Mouse (Mus musculus): Measurements from ENCODE around the gene 4930438A08Rik. TPM values are rescaled to one million over a fixed set of nuclear protein-coding genes. Genes with fewer than 3 reads are reported as not detected.
"Not testable (repeated sequence)": the region's sequence is repeated elsewhere in the genome, so short reads cannot be mapped to it uniquely, and the experiment has no call there.

Gene 4930438A08Rik
- 0.11 TPM in 1 of 2 replicates, not detected in the other for polyA plus RNA-seq (2015; fragmentation: Nextera tagmentation; extraction: Ambion mirVana)

DNA sequence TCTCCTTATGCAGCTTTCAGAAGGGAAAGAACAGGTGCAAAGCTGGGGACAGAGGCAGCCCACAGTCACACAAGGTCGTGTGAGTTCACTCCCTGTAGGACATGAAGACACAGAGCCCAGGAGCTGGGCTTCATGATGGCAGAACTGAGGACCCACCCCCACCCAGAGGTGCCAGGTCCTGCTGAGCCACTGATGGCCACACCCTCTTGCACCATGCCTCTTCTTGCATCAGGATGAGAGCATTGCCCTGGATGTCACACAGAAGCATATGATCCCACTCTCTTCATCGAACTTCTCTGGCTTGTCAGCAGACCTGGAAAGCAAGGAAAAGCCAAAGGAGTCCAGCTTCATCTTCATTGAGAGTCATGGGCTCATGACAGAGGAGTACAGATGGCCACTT lies at the start of gene 4930438A08Rik:
Gene 4930438A08Rik, plus strand, starts transcription at position 228 of the 400 bp plus-strand sequence.
- no peaks in the 10 kb centered on the region for H3K4me1 ChIP-seq (ENCODE audit: control insufficient read depth, insufficient read depth, low read depth, low read length)
- H3K9me3 ChIP-seq (ENCODE audit: control insufficient read depth, low read length), result no peaks in the 10 kb centered on the region
- H3K4me2 ChIP-seq (ENCODE audit: low read length), result no peak within 1 kb of the TSS
- no peak within 1 kb of the TSS for H3K4me3 ChIP-seq (ENCODE audit: low read length)
- H3K9ac ChIP-seq (ENCODE audit: low read depth, low read length), result no peak within 1 kb of the TSS
- 67% methylated on average over 2 of the region's 2 CpGs for WGBS
- ATAC-seq, result no peak
- H3K36me3 ChIP-seq (ENCODE audit: control insufficient read depth, insufficient read depth, low read length), result no peaks in the 10 kb centered on the region
- no peak within 1 kb of the TSS for H3K27ac ChIP-seq (ENCODE audit: low read depth, low read length)
- H3K27me3 ChIP-seq (replicated peaks; ENCODE audit: control insufficient read depth, insufficient read depth, low read length), result no peaks in the 10 kb centered on the region

- not testable (repeated sequence) for H3K9ac ChIP-seq (ENCODE audit: low read depth, low read length); ATAC-seq; H3K27me3 ChIP-seq (replicated peaks; ENCODE audit: control insufficient read depth, insufficient read depth, low read length); H3K4me2 ChIP-seq (ENCODE audit: low read length); H3K36me3 ChIP-seq (ENCODE audit: control insufficient read depth, insufficient read depth, low read length); H3K9me3 ChIP-seq (ENCODE audit: control insufficient read depth, low read length); H3K27ac ChIP-seq (ENCODE audit: low read depth, low read length); H3K4me1 ChIP-seq (ENCODE audit: control insufficient read depth, insufficient read depth, low read depth, low read length); H3K4me3 ChIP-seq (ENCODE audit: low read length)
- 81% methylated on average over 2 of the region's 2 CpGs for WGBS
Observed at GRCm38 (mm10) chr11:58224872-58225271, 49.7 kb upstream of the 4930438A08Rik start.

DNA sequence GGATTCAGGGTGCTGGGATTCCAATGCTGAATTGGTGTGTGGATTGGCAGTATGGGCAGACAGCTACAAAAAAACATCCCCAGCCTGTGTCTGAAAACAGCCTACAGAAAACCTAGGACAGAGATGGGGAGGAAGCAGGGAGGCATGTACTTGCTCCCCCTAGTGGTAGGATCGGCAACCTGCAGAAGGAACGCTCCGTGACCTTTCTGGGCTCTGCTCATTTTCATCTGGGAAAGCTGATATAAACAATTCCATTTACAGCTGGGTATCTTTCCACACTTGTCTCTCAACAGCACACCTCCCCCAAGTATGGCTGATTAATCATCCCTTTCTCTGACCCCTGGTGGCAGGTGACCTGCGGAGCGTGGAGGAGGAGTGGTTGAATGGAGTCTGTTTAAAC lies 48.9 kb upstream of the 4930438A08Rik start:
- no peak overlapping the region for H3K4me3 ChIP-seq (ENCODE audit: low read length)
- 3% methylated on average over 5 of the region's 5 CpGs for WGBS
- H3K4me2 ChIP-seq (ENCODE audit: low read length), result no peak overlapping the region
- no peaks in the 10 kb centered on the region for H3K9me3 ChIP-seq (ENCODE audit: control insufficient read depth, low read length)
- no peaks in the 10 kb centered on the region for H3K27me3 ChIP-seq (replicated peaks; ENCODE audit: control insufficient read depth, insufficient read depth, low read length)
- H3K27ac ChIP-seq (ENCODE audit: low read depth, low read length), result no peak overlapping the region
- H3K36me3 ChIP-seq (ENCODE audit: control insufficient read depth, insufficient read depth, low read length), result no peaks in the 10 kb centered on the region
- H3K4me1 ChIP-seq (ENCODE audit: control insufficient read depth, insufficient read depth, low read depth, low read length), result no peaks in the 10 kb centered on the region
- ATAC-seq, result no peak
- no peak overlapping the region for H3K9ac ChIP-seq (ENCODE audit: low read depth, low read length)

GRCm38 (mm10) chr11:58226425-58226824 lies 48.2 kb upstream of the 4930438A08Rik start:
- Histone ChIP-seq H3K27ac (ENCODE audit: low read depth, low read length) (no peak overlapping the region), H3K4me1 (ENCODE audit: control insufficient read depth, insufficient read depth, low read depth, low read length) (no peaks in the 10 kb centered on the region), H3K9me3 (ENCODE audit: control insufficient read depth, low read length) (no peaks in the 10 kb centered on the region), H3K36me3 (ENCODE audit: control insufficient read depth, insufficient read depth, low read length) (no peaks in the 10 kb centered on the region), H3K9ac (ENCODE audit: low read depth, low read length) (no peak overlapping the region), H3K4me2 (ENCODE audit: low read length) (no peak overlapping the region), H3K4me3 (ENCODE audit: low read length) (no peak overlapping the region), H3K27me3 (replicated peaks; ENCODE audit: control insufficient read depth, insufficient read depth, low read length) (no peaks in the 10 kb centered on the region)
- ATAC-seq, result no peak

DNA sequence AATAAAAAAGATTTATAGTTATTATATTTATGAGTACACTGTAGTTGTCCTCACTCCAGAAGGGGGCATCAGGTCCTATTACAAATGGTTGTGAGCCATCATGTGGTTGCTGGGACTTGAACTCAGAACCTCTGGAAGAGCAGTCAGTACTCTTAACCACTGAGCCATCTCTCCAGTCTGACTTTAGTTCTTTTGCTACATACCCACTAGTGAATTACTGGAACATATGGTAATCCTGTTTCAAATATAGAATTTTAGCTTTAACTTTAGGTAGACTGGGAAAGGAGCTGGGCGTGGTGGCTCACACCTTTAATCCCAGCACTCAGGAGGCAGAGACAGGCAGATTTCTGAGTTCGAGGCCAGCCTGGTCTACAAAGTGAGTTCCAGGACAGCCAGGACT lies 46.6 kb upstream of the 4930438A08Rik start:
- H3K9ac ChIP-seq (ENCODE audit: low read depth, low read length); H3K9me3 ChIP-seq (ENCODE audit: control insufficient read depth, low read length); H3K4me2 ChIP-seq (ENCODE audit: low read length); H3K4me1 ChIP-seq (ENCODE audit: control insufficient read depth, insufficient read depth, low read depth, low read length); H3K36me3 ChIP-seq (ENCODE audit: control insufficient read depth, insufficient read depth, low read length); H3K27me3 ChIP-seq (replicated peaks; ENCODE audit: control insufficient read depth, insufficient read depth, low read length); ATAC-seq; H3K27ac ChIP-seq (ENCODE audit: low read depth, low read length); H3K4me3 ChIP-seq (ENCODE audit: low read length): not testable (repeated sequence)
- 85% methylated on average over 2 of the region's 2 CpGs for WGBS

DNA sequence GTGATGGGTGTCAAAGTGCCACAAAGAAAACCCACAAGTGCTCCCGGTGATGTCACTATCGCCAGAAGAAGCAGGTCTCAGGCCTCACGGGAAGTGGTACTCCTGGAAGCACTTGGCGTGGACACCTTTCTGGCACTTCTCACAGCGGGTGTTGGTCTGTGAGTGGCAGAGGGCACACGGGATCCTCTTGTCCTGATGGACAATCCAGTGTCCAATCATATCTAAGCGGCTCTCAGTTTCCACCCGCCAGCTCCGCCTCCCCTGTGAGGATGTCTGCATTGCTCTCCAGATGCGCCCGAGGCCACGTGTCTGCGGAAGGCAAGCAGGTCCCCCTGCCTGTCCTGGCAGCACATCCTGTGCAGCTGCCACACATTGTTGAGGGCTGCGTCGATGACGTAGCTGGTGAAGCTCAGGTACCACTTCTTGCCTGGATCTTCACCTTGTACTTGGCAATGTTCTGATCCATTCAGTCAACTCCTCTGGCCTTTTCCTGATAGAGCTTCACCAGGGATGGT lies 44.1 kb upstream of the 4930438A08Rik start:
- H3K4me1 ChIP-seq (ENCODE audit: control insufficient read depth, insufficient read depth, low read depth, low read length), result no peaks in the 10 kb centered on the region
- 63% methylated on average over 16 of the region's 16 CpGs for WGBS
- H3K27me3 ChIP-seq (replicated peaks; ENCODE audit: control insufficient read depth, insufficient read depth, low read length), result no peaks in the 10 kb centered on the region
- H3K27ac ChIP-seq (ENCODE audit: low read depth, low read length), result no peak overlapping the region
- H3K4me3 ChIP-seq (ENCODE audit: low read length), result no peak overlapping the region
- H3K9me3 ChIP-seq (ENCODE audit: control insufficient read depth, low read length), result no peaks in the 10 kb centered on the region
- no peak overlapping the region for H3K9ac ChIP-seq (ENCODE audit: low read depth, low read length)
- no peaks in the 10 kb centered on the region for H3K36me3 ChIP-seq (ENCODE audit: control insufficient read depth, insufficient read depth, low read length)
- ATAC-seq, result no peak
- no peak overlapping the region for H3K4me2 ChIP-seq (ENCODE audit: low read length)

- 84% methylated on average over 8 of the region's 8 CpGs for WGBS
- H3K9me3 ChIP-seq (ENCODE audit: control insufficient read depth, low read length), result no peaks in the 10 kb centered on the region
- ATAC-seq, result no peak
- no peaks in the 10 kb centered on the region for H3K36me3 ChIP-seq (ENCODE audit: control insufficient read depth, insufficient read depth, low read length)
- no peaks in the 10 kb centered on the region for H3K4me1 ChIP-seq (ENCODE audit: control insufficient read depth, insufficient read depth, low read depth, low read length)
- H3K27me3 ChIP-seq (replicated peaks; ENCODE audit: control insufficient read depth, insufficient read depth, low read length), result no peaks in the 10 kb centered on the region
- H3K4me3 ChIP-seq (ENCODE audit: low read length), result no peak overlapping the region
- no peak overlapping the region for H3K9ac ChIP-seq (ENCODE audit: low read depth, low read length)
- no peak overlapping the region for H3K27ac ChIP-seq (ENCODE audit: low read depth, low read length)
- no peak overlapping the region for H3K4me2 ChIP-seq (ENCODE audit: low read length)
Observed at GRCm38 (mm10) chr11:58231156-58231555, 43.4 kb upstream of the 4930438A08Rik start.

- not testable (repeated sequence) for ATAC-seq; H3K4me1 ChIP-seq (ENCODE audit: control insufficient read depth, insufficient read depth, low read depth, low read length); H3K4me2 ChIP-seq (ENCODE audit: low read length); H3K4me3 ChIP-seq (ENCODE audit: low read length); H3K27me3 ChIP-seq (replicated peaks; ENCODE audit: control insufficient read depth, insufficient read depth, low read length); H3K27ac ChIP-seq (ENCODE audit: low read depth, low read length); H3K9ac ChIP-seq (ENCODE audit: low read depth, low read length); H3K9me3 ChIP-seq (ENCODE audit: control insufficient read depth, low read length); H3K36me3 ChIP-seq (ENCODE audit: control insufficient read depth, insufficient read depth, low read length)
- WGBS, result 82% methylated on average over 3 of the region's 3 CpGs
Observed at GRCm38 (mm10) chr11:58234551-58234950, 40.0 kb upstream of the 4930438A08Rik start.

DNA sequence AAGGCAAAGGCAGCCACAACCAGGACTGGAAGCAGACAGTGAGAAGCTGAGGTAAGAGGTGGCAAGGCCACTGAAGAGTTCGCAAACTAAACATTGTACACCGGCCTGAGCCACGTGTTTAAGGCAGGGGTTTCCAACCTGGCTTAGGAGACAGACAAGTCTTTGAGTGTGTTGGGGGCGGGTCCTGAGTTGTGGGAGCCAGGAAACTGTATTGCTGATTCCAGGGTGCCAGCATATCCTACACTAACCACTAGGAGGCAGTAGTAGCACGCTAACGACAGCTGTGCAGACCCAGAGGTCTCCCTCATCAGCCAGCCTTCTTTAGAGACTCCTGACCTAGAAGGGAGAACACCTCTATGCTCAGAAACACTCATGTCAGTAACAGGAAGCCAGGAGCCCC lies 39.4 kb upstream of the 4930438A08Rik start:
- Histone ChIP-seq H3K36me3 (ENCODE audit: control insufficient read depth, insufficient read depth, low read length) (no peaks in the 10 kb centered on the region), H3K4me1 (ENCODE audit: control insufficient read depth, insufficient read depth, low read depth, low read length) (no peaks in the 10 kb centered on the region), H3K4me2 (ENCODE audit: low read length) (no peak overlapping the region), H3K9me3 (ENCODE audit: control insufficient read depth, low read length) (no peaks in the 10 kb centered on the region), H3K9ac (ENCODE audit: low read depth, low read length) (no peak overlapping the region), H3K27ac (ENCODE audit: low read depth, low read length) (no peak overlapping the region), H3K4me3 (ENCODE audit: low read length) (no peak overlapping the region), H3K27me3 (replicated peaks; ENCODE audit: control insufficient read depth, insufficient read depth, low read length) (no peaks in the 10 kb centered on the region)
- ATAC-seq, result no peak
- WGBS, result 9% methylated on average over 6 of the region's 6 CpGs
